Mouse (Mus musculus) ES-Bruce4 (cell line): ENCODE measurements around the gene App.

Experiments
- CTCF ChIP-seq: IDR thresholded peaks from one replicate; pipeline ENCODE4 v1.8.1; 2011; ENCODE audit warnings: low read depth, low read length
- POLR2A ChIP-seq: IDR thresholded peaks from one replicate; pipeline ENCODE4 v1.8.1; 2011; ENCODE audit warnings: low read length; ENCODE audit not compliant: insufficient read depth

DNA sequence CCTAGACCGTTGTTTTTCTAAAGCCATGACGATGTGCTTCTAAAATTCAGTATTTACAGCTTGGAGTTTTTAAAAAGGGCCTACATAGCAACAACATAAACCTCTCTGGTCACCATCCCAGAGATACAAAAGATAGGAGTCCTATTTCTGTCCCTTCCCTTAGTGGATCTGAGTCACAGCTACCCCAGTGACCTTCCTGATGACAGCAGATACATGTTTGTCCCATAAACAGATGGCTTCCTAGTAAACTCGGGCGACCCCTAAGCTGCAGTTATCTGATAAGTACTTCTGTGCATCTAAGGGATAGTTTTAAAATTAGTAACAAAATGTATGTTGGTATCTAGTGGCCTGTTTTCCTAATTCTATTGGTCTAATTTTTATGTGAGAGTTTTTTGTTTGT, 26.1 kb downstream of the App start:
- no peak for TF ChIP-seq POLR2A
- no peak for TF ChIP-seq CTCF
